Mouse (Mus musculus): Measurements from ENCODE around the gene Gas6. TPM values are rescaled to one million over a fixed set of nuclear protein-coding genes. Genes with fewer than 3 reads are reported as not detected.

Gene Gas6
- total RNA-seq, 2 experiments from 2014 or later: 98.8 to 117 TPM

GRCm38 (mm10) chr8:13468737-13469136 is 25.6 kb downstream of the Gas6 start:
- peak in 1 of 2 experiments; percentile 30 for DNase-seq (ENCODE audit: low spot score in 2 of 2)
- intact Hi-C loops (cut with DNase I): no loop called here

DNA sequence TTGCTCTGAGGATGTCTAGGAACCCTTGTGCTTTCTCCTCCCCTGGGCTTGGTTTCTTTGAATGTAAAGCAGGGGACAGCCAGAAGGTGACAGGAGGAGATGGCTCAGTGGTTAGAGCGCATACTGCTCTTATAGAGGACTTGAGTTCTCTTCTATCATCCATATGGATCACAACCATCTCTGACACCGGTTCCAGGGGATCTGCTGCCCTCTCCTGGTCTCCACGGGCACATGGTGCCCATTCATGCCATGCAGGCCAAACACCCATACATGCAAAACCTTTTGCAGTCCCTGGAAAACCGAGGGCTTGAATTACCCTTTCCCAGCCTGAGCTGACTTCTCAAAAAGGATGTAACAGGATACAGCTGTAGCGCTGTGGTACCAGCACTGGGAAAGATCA is 27.3 kb downstream of the Gas6 start:
- peak in 1 of 2 experiments; percentile 22 for DNase-seq (ENCODE audit: low spot score in 2 of 2)
- intact Hi-C loops (cut with DNase I): no loop called here

GRCm38 (mm10) chr8:13465324-13465723 is 29.0 kb downstream of the Gas6 start:
- DNase-seq (ENCODE audit: low spot score in 2 of 2): no peak
- intact Hi-C loops (cut with DNase I): no loop called here

GRCm38 (mm10) chr8:13462392-13462791 is 31.9 kb downstream of the Gas6 start:
- DNase-seq (ENCODE audit: low spot score in 2 of 2): no peak
- intact Hi-C loops (cut with DNase I): loop anchor here (2.0 kb wide), 1 partner anchor 50 kb away; no protein-coding TSS in a partner anchor

- DNase-seq (ENCODE audit: low spot score in 2 of 2): peak; percentile 65 to 73
- intact Hi-C loops (cut with DNase I): loop anchor here (2.0 kb wide), 1 partner anchor 49 kb away; no protein-coding TSS in a partner anchor
Measured at GRCm38 (mm10) chr8:13461843-13462242, 32.4 kb downstream of the Gas6 start.

DNA sequence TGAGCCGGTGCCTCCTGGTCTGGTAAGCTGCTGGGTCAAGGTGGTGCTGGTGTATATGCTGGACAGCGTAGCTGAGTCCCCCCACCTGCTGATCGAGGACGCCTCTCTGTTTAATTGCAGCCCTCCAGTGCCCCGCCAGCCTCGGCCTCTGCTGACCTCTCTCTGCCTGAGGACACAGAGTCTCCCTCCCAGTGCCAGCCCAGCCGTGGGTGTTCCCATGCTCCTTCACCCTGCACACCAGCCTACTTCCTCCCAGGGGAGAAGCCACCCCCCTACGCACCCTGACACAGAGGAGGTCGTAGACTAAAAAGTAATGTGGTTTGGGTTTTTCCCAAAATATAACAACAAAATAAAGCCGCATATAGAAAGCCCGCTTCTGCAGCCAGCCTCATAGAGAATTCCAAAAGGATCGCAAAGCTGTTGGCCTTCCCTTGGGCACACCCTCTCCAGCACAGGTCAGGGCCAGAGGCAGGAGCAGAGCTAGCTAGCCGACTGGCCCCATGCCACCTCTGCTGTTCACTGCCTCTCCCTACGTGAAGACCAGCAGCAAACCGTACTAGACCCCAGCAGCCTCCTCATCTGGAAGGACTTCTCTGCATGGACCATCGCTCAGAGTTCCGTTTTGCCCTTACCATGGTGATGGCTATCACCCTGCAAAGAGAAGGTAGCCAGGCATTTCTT is 33.1 kb downstream of the Gas6 start:
- intact Hi-C loops (cut with DNase I): no loop called here
- DNase-seq (ENCODE audit: low spot score in 2 of 2): no peak

GRCm38 (mm10) chr8:13459431-13459830 is 34.9 kb downstream of the Gas6 start:
- intact Hi-C loops (cut with DNase I): no loop called here

DNA sequence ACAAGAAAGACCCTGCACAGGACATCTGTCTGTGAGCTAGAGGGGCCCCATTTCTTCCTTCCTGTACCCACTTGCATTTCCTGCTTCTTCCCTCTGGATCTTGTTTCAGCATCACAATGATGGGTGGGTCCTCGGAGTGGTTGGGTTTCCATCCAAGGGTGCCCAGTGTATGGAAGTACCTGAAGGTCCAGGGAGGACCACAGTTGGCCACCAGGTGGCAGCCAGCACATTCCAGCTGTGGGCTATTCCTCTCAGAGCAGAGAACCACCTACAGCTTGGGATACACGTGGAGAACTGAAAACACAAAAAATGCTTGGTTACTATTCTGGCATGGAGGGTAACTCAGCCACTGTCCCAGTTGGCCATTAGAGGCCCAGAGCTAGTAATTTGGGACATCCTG is 39.0 kb downstream of the Gas6 start:
- intact Hi-C loops (cut with DNase I): no loop called here
- DNase-seq (ENCODE audit: low spot score in 2 of 2): no peak

More at GRCm38 (mm10) chr8:13459431-13459830, 34.9 kb downstream of the Gas6 start:
- no peak for DNase-seq (ENCODE audit: low spot score in 2 of 2)

DNA sequence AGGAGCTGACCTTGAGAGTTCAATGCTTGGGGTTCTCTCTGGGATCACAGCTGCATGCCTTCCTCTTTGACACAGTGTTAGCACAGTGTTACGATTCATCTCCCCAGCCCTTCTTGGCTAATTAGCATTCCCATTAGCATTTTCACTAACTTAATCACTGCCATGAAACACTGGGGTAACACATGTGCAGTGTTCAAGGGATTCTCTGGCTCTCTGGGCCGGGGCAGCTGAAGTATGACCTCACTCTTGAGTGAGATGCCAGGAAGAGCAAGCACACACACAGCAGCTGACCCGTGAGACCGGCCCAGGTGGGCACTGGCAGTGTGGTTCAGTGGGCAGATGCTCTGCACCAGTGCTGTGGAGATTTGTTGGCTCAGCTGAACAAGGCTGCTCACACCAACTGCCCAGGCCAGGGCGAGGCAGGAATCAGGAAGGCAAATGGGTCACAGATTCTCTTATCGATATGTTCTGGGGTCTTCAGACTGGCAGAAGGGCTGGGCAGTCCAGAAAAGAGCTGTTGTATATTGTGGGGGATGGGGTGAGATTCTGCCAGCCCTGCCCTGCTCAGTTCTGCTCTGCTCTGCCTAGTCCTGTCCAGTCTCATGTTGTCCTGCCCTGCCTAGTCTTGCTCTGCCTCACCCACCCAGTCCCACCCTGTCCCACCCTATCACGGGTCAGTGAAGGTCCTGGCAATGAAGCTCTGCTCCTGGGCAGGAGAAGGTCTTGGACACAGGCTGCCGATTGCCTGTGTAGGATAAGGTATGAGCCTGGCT is 39.8 kb downstream of the Gas6 start:
- DNase-seq (ENCODE audit: low spot score in 2 of 2): no peak
- intact Hi-C loops (cut with DNase I): no loop called here

- no peak for DNase-seq (ENCODE audit: low spot score in 2 of 2)
- intact Hi-C loops (cut with DNase I): no loop called here
Measured at GRCm38 (mm10) chr8:13451747-13452277, 42.5 kb downstream of the Gas6 start.

DNA sequence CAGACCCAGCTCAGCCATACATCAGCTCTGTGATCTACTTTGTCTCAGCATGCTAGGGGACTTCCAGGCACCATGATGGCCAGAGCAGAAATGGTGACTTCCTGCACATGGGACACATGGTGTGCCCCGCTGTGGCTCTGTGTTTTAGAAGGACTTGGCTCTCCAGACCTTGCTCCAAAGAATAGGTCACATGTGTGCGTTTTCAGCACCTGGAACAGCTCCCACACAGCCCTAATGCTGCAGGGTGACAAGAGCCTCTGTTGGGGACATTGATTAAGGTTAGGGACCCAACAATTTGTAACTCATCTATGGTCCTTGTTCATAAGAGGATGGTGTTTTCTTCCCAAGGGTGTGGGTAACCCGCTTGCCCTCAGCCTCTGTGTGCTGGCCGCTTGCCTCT is 46.1 kb downstream of the Gas6 start:
- intact Hi-C loops (cut with DNase I): no loop called here
- no peak for DNase-seq (ENCODE audit: low spot score in 2 of 2)

- no peak for DNase-seq (ENCODE audit: low spot score in 2 of 2)
- intact Hi-C loops (cut with DNase I): no loop called here
Measured at GRCm38 (mm10) chr8:13446456-13446855, 47.8 kb downstream of the Gas6 start.

GRCm38 (mm10) chr8:13442152-13442551 is 52.1 kb downstream of the Gas6 start:
- intact Hi-C loops (cut with DNase I): no loop called here

DNA sequence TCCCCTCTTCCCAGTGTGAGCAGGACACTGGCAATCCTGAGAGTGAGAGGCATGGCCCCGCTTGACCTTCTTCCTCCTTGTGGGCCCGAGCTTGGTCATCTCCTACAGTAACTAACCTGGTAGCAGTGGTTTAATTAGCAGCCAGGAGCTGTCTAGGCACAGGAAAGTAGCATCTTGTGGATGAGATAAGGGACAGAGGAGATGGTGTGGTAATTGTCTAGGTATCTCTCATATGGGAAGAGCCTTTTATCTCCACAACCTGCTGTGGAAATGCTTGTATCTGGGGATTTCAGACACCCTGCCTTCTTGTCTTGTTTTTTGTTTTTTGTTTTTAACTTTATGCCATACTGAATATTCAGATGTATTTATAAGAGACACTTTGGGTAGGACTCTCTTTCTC is 56.8 kb downstream of the Gas6 start:
- intact Hi-C loops (cut with DNase I): no loop called here
- no peak for DNase-seq (ENCODE audit: low spot score in 2 of 2)

More at GRCm38 (mm10) chr8:13442152-13442551, 52.1 kb downstream of the Gas6 start:
- DNase-seq (ENCODE audit: low spot score in 2 of 2): no peak

GRCm38 (mm10) chr8:13436052-13436451 is 58.2 kb downstream of the Gas6 start:
- no peak for DNase-seq (ENCODE audit: low spot score in 2 of 2)
- intact Hi-C loops (cut with DNase I): no loop called here

GRCm38 (mm10) chr8:13434889-13435288 is 59.4 kb downstream of the Gas6 start, which contains the start of gene Tmem255b:
Tmem255b (plus strand) TSS chr8:13435189.
- intact Hi-C loops (cut with DNase I): no loop called here
- DNase-seq (ENCODE audit: low spot score in 2 of 2): no peak

GRCm38 (mm10) chr8:13433130-13433529 is 61.2 kb downstream of the Gas6 start:
- DNase-seq (ENCODE audit: low spot score in 2 of 2): no peak
- intact Hi-C loops (cut with DNase I): no loop called here

DNA sequence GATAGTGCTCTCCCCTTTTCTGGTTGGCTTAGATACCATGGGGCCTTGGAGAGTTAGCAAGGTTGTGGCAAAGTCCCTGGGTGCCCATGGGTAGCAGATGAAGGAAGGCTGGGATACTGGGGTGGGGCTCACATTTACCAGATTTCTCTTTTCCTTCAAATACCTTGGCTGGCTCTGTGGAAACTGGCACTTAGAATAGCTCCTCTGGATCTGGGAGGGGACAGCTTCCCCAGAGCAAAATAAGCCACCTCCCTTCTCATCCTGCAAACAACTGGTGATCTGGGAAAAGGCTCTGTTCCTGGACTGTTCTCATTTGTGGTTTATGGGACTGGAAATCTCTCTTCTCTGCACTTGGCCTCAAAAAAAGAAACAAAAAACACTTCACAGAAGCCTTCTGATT is 63.4 kb downstream of the Gas6 start:
- DNase-seq (ENCODE audit: low spot score in 2 of 2): no peak
- intact Hi-C loops (cut with DNase I): no loop called here

GRCm38 (mm10) chr8:13430412-13430811 is 63.9 kb downstream of the Gas6 start:
- intact Hi-C loops (cut with DNase I): no loop called here
- no peak for DNase-seq (ENCODE audit: low spot score in 2 of 2)

GRCm38 (mm10) chr8:13428156-13428555 is 66.1 kb downstream of the Gas6 start:
- intact Hi-C loops (cut with DNase I): no loop called here
- DNase-seq (ENCODE audit: low spot score in 2 of 2): no peak

DNA sequence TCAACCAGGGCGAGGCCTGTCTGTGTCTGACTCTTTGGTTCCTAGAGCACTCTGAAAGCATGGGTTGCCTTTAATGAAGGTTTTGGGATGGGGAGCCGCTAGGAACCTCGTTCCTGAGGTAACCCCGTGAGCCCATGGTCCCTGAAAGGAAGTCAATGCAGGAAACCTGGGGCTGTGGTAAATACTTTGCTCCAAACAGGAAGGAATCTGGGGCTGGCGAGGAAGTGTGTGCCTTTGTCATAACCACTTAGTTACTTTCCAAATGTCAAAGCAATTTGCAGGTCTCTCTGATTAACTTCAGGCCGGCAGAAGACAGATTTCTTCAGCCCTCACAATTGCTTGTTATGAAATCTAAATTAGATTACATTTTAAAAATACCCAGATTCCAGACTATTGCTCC is 66.9 kb downstream of the Gas6 start:
- intact Hi-C loops (cut with DNase I): no loop called here
- DNase-seq (ENCODE audit: low spot score in 2 of 2): no peak

Data from left cerebral cortex, postnatal 36 days (tissue).